Mouse (Mus musculus) c-Kit-positive CD71-positive TER-119-positive erythroid progenitor cells, embryonic 14.5 days (primary cell): ENCODE measurements at regions not wholly inside any gene's neighbourhood (a gene's known extent, or its start where the extent isn't known, plus 50 kb on each side); places are given as distances from the start of the nearest gene placed in this dataset.

Experiments
- DNase-seq: peaks from one replicate; pipeline ENCODE4 v3.0.0-alpha.2; 2013; ENCODE audit warnings: low spot score

- no peak for DNase-seq
These were observed 1177.4 kb downstream of the Zpld1 start for GRCm38 (mm10) chr16:54120356-54120755.

DNA sequence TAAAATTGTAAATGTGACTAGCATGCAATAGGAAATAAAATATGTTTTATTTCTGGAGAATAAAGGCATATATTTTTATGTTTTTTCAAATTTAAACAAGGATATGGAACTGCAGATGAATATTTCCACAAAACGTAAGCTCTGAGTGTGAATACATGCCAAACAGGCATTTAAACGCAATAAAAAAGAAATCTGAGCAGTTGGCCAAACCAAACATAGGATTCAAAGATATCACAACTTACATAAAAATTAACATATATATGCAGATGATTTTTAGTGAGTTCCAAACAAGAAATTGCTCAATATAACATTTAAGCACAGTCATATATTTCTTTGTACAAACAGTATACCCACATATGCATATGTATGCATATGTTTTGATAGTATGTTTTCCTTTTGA, 1199.1 kb downstream of the Zpld1 start:
- no peak for DNase-seq

DNA sequence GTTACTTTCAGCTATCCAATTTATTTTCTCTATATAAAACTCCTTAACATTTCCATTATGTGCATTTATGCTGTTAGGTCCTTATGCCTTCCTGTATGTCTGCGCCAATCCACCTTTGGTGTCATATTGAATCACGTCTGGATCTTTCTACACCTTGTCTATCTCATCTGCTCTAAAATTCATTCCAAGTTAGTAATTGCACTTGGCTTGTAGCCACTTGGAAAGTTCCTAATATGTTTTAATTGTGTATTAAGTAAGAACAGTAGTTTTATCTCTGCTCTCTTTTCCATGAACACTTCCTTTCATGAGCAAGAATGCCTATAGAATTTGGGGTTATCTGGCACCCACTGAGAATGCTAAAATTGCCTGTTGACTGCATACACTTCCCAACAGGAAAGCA, 1205.6 kb downstream of the Zpld1 start:
- no peak for DNase-seq

- no peak for DNase-seq
These were observed 1206.6 kb downstream of the Zpld1 start for GRCm38 (mm10) chr16:54091061-54091765.

DNA sequence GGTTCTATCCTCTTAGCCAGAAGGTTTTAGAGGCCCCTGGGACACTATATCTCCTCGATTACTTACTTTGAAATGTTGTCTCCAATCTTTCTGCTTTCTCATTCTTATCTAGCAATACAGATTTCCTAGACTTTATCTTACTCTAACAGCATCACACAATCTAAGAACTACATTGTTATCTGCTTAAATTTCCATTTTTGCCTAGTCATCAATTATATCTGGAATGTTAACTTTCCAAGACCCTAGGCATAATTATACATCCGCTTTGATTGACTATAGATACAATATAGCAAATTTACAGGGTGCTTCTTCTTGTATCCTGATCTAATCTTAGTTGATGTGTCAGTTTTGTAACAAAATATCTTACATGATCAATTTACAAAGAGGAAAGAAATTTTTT, 1217.3 kb downstream of the Zpld1 start:
- DNase-seq, result no peak

DNA sequence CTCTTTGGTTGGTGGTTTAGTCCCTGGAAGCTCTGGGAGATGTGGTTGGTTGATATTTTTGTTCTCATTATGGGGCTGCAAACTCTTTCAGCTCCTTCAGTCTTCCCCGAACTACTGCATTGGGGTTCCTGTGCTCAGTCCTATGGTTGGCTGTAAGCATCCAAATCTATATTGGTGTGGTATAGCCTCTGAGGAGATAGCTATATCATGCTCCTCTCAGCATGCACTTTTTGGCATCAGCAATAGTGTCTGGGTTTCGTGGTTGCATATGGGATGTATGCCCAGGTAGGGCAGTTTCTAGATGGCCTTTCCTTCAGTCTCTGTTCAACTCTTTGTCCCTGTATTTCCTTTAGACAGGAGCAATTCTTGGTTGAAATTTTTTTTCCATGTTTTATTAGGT, 1250.0 kb downstream of the Zpld1 start:
- DNase-seq, result no peak

GRCm38 (mm10) chr16:54041973-54042372, 1255.8 kb downstream of the Zpld1 start:
- no peak for DNase-seq

- no peak for DNase-seq
These were observed 1281.5 kb downstream of the Zpld1 start for GRCm38 (mm10) chr16:54016319-54016718.

- DNase-seq, result no peak
These were observed 1324.1 kb downstream of the Zpld1 start for GRCm38 (mm10) chr16:53973711-53974110.

DNA sequence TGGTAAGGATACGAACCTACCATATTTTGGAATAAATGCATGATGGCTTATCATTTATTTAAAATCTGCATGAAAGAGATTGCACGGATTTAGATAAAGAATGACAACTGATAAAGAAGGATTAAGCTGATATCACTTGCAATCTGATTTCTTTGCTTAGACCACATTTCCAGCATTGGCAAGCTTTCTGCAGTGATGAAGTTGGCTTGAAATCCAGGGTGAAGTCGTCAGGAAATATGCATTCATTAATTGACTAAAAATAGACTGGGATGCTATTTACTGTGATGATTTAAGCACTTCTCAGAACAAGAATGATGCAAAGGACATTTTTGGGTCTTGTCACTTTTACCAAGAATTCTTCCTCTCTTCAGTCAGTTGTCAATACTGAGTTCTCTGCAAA, 1341.1 kb downstream of the Zpld1 start:
- no peak for DNase-seq

DNA sequence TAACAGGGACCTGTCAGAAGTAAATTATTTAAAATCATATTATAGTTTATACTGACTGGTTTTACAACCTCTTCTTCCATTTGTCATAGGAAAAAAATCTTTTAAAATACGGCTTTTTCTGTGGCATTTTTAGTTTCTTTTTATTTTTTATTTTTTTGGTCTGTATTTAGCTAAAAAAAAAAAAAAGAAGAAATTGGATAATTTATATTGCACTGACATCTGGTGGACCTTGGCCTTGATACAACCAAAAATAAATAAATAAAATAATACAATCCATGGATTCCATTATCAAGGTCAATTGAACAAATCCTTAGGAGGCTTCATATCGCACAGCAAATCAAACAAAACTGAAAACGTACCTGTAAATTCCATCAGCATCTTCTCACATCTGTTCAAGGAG, 1352.5 kb downstream of the Zpld1 start:
- no peak for DNase-seq

GRCm38 (mm10) chr16:53915794-53916193, 1382.0 kb downstream of the Zpld1 start:
- no peak for DNase-seq

DNA sequence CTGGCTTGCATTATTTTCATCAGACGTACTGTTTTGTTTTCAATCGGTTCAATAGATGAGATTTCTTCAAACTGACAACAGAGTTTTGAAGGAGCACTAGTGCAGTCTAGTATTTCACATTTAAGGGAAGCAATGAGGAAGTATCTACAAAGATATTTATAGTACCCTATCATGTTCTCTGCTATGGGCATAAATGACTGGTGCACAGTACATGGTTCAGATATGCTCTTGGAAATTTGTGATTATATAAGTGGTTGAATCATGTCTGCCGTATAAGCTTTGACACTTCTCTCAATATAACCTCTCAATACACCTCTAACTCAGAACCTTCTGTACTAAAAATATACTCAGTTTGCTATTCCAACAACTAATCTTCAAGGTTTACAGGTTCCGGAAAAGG, 1390.7 kb downstream of the Zpld1 start:
- no peak for DNase-seq

DNA sequence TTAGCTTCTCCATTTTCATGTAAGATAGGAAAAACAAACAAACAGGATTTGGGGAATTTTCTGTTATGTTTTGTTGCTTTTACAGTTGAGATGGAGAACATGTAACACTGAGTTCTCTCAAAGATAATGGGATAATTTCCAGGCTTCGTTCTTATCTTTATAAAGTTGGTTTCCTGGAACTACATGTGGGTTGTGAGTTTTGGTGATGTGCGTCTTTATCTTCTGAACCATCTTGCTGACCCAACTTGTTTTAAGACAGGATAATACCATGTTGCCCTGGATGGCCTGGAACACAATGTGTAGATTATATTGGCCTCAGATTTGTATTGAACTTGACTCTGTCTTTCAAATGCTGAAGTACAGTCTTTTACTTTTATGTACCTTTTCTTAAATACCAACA, 1394.0 kb downstream of the Zpld1 start:
- peak; percentile 30 for DNase-seq

DNA sequence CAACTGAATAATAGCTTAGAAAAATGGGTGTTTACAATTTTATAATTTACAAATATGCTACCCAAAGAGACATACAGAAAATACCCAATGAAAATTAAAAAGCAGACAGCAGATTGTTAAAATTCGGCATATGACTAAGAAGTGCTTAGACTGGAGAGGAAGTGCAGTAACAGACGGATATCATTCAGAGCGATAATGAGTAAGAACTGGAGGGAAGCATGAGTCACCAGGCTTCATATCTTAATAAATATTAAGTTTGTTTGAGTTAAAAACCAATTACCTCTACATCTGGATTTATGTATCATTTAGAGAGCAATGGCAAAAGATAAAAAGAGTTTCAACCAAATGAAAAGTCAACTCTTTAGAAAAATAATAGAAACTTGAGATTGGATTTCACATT, 1413.5 kb upstream of the Alcam start:
- DNase-seq, result no peak

- DNase-seq, result no peak
These were observed 1386.8 kb upstream of the Alcam start for GRCm38 (mm10) chr16:53840678-53841077.
